Mouse (Mus musculus): Measurements from ENCODE around the gene Rgs11. TPM values are rescaled to one million over a fixed set of nuclear protein-coding genes. Genes with fewer than 3 reads are reported as not detected.

The Rgs11 gene
- polyA plus RNA-seq, 1 experiment from 2014 or later = 0.34 TPM

GRCm38 (mm10) chr17:26232863-26233262 is 30.1 kb downstream of the Rgs11 start:
- Histone ChIP-seq H3K4me2 (replicated peaks) (no peak overlapping the region), H3K9me3 (no peaks in the 10 kb centered on the region), H3K9ac (replicated peaks) (no peak overlapping the region), H3K4me3 (no peak overlapping the region), H3K27me3 (no peaks in the 10 kb centered on the region), H3K36me3 (no peaks in the 10 kb centered on the region), H3K27ac (replicated peaks) (no peak overlapping the region), H3K4me1 (peaks cover 12% of the 10 kb centered on the region; the same call in 1 of the 2 replicates)
- ATAC-seq (ENCODE audit: low FRiP score, low read depth) = no peak
- WGBS = 73% methylated on average over 8 of the region's 8 CpGs

GRCm38 (mm10) chr17:26234386-26234785 is 31.6 kb downstream of the Rgs11 start:
- ATAC-seq (ENCODE audit: low FRiP score, low read depth) = no peak
- H3K4me2 ChIP-seq (replicated peaks) = no peak overlapping the region
- H3K27ac ChIP-seq (replicated peaks) = no peak overlapping the region
- 92% methylated on average over 8 of the region's 8 CpGs for WGBS
- H3K4me3 ChIP-seq = no peak overlapping the region
- H3K9ac ChIP-seq (replicated peaks) = no peak overlapping the region
- peaks cover 12% of the 10 kb centered on the region; the same call in 1 of the 2 replicates for H3K4me1 ChIP-seq
- no peaks in the 10 kb centered on the region for H3K27me3 ChIP-seq
- no peaks in the 10 kb centered on the region for H3K9me3 ChIP-seq
- H3K36me3 ChIP-seq = no peaks in the 10 kb centered on the region

- 69% methylated on average over 13 of the region's 13 CpGs for WGBS
- Histone ChIP-seq H3K4me3 (no peak overlapping the region), H3K27ac (replicated peaks) (peak overlapping the region; percentile 32), H3K9me3 (no peaks in the 10 kb centered on the region), H3K27me3 (no peaks in the 10 kb centered on the region), H3K36me3 (no peaks in the 10 kb centered on the region), H3K9ac (replicated peaks) (no peak overlapping the region), H3K4me1 (peaks cover 12% of the 10 kb centered on the region; the same call in 1 of the 2 replicates), H3K4me2 (replicated peaks) (no peak overlapping the region)
- no peak for ATAC-seq (ENCODE audit: low FRiP score, low read depth)
Measured at GRCm38 (mm10) chr17:26235077-26235815, 32.5 kb downstream of the Rgs11 start.

GRCm38 (mm10) chr17:26237667-26238066 is 34.9 kb downstream of the Rgs11 start:
- 92% methylated on average over 10 of the region's 10 CpGs for WGBS
- no peak overlapping the region for H3K9ac ChIP-seq (replicated peaks)
- no peak overlapping the region for H3K27ac ChIP-seq (replicated peaks)
- H3K4me3 ChIP-seq = no peak overlapping the region
- H3K4me1 ChIP-seq = peaks cover 17% of the 10 kb centered on the region
- no peaks in the 10 kb centered on the region for H3K36me3 ChIP-seq
- ATAC-seq (ENCODE audit: low FRiP score, low read depth) = no peak
- H3K9me3 ChIP-seq = no peaks in the 10 kb centered on the region
- no peak overlapping the region for H3K4me2 ChIP-seq (replicated peaks)
- H3K27me3 ChIP-seq = no peaks in the 10 kb centered on the region

GRCm38 (mm10) chr17:26239551-26239950 is 36.8 kb downstream of the Rgs11 start:
- no peak for ATAC-seq (ENCODE audit: low FRiP score, low read depth)
- Histone ChIP-seq H3K27me3 (no peaks in the 10 kb centered on the region), H3K9ac (replicated peaks) (no peak overlapping the region), H3K36me3 (no peaks in the 10 kb centered on the region), H3K27ac (replicated peaks) (no peak overlapping the region), H3K4me1 (peaks cover 27% of the 10 kb centered on the region), H3K9me3 (no peaks in the 10 kb centered on the region), H3K4me3 (no peak overlapping the region), H3K4me2 (replicated peaks) (no peak overlapping the region)
- WGBS = 67% methylated on average over 2 of the region's 2 CpGs

GRCm38 (mm10) chr17:26240120-26240790 is 37.5 kb downstream of the Rgs11 start:
- H3K4me3 ChIP-seq = no peak overlapping the region
- H3K4me1 ChIP-seq = peaks cover 24% of the 10 kb centered on the region
- no peak for ATAC-seq (ENCODE audit: low FRiP score, low read depth)
- 85% methylated on average over 6 of the region's 6 CpGs for WGBS
- H3K36me3 ChIP-seq = no peaks in the 10 kb centered on the region
- H3K9ac ChIP-seq (replicated peaks) = no peak overlapping the region
- H3K4me2 ChIP-seq (replicated peaks) = no peak overlapping the region
- no peaks in the 10 kb centered on the region for H3K9me3 ChIP-seq
- no peak overlapping the region for H3K27ac ChIP-seq (replicated peaks)
- no peaks in the 10 kb centered on the region for H3K27me3 ChIP-seq

GRCm38 (mm10) chr17:26240990-26241389 is 38.2 kb downstream of the Rgs11 start:
- H3K4me2 ChIP-seq (replicated peaks) = no peak overlapping the region

GRCm38 (mm10) chr17:26243471-26244100 is 40.8 kb downstream of the Rgs11 start:
- H3K4me2 ChIP-seq (replicated peaks) = peak overlapping the region; percentile 65
- no peaks in the 10 kb centered on the region for H3K27me3 ChIP-seq
- peak overlapping the region; percentile 67 for H3K4me3 ChIP-seq
- under 1% methylated on average over 32 of the region's 32 CpGs for WGBS
- peaks cover 15% of the 10 kb centered on the region for H3K4me1 ChIP-seq
- no peaks in the 10 kb centered on the region for H3K36me3 ChIP-seq
- peak overlapping the region; percentile 60 for H3K9ac ChIP-seq (replicated peaks)
- peak; percentile 84 for ATAC-seq (ENCODE audit: low FRiP score, low read depth)
- H3K9me3 ChIP-seq = no peaks in the 10 kb centered on the region
- H3K27ac ChIP-seq (replicated peaks) = peak overlapping the region; percentile 56

More at GRCm38 (mm10) chr17:26240990-26241389, 38.2 kb downstream of the Rgs11 start:
- no peak for ATAC-seq (ENCODE audit: low FRiP score, low read depth)
- Histone ChIP-seq H3K4me1 (peaks cover 17% of the 10 kb centered on the region), H3K27me3 (no peaks in the 10 kb centered on the region), H3K4me3 (no peak overlapping the region), H3K9me3 (no peaks in the 10 kb centered on the region), H3K9ac (replicated peaks) (no peak overlapping the region), H3K27ac (replicated peaks) (no peak overlapping the region), H3K36me3 (no peaks in the 10 kb centered on the region)
- WGBS = 81% methylated on average over 6 of the region's 6 CpGs

GRCm38 (mm10) chr17:26244101-26244841 is 41.5 kb downstream of the Rgs11 start, which contains the start of gene Fam234a:
Gene Fam234a, minus strand, starts transcription at chr17:26244242.
- ATAC-seq (ENCODE audit: low FRiP score, low read depth) = peak; percentile 98
- no peaks in the 10 kb centered on the region for H3K27me3 ChIP-seq
- no peaks in the 10 kb centered on the region for H3K9me3 ChIP-seq
- H3K4me1 ChIP-seq = peaks cover 15% of the 10 kb centered on the region
- H3K4me3 ChIP-seq = peak within 1 kb of the TSS; percentile 67
- peak within 1 kb of the TSS; percentile 60 for H3K9ac ChIP-seq (replicated peaks)
- H3K27ac ChIP-seq (replicated peaks) = peak within 1 kb of the TSS; percentile 76
- H3K4me2 ChIP-seq (replicated peaks) = peak within 1 kb of the TSS; percentile 65
- no peaks in the 10 kb centered on the region for H3K36me3 ChIP-seq
- 7% methylated on average over 33 of the region's 33 CpGs for WGBS

- Histone ChIP-seq H3K4me1 (peaks cover 13% of the 10 kb centered on the region), H3K27ac (replicated peaks) (peak overlapping the region; percentile 99), H3K9ac (replicated peaks) (no peak overlapping the region), H3K36me3 (peaks cover 9% of the 10 kb centered on the region), H3K27me3 (no peaks in the 10 kb centered on the region), H3K9me3 (no peaks in the 10 kb centered on the region), H3K4me3 (peak overlapping the region; percentile 98; the same call in 1 of the 2 replicates), H3K4me2 (replicated peaks) (peak overlapping the region; percentile 58)
- 46% methylated on average over 4 of the region's 4 CpGs for WGBS
- no peak for ATAC-seq (ENCODE audit: low FRiP score, low read depth)
Measured at GRCm38 (mm10) chr17:26251886-26252538, 49.3 kb downstream of the Rgs11 start.

Data from midbrain, embryonic 12.5 days (tissue).